Mouse (Mus musculus) layer of hippocampus, adult 9-10 months (tissue): ENCODE measurements around the gene Sbno2.
A peak's percentile ranks its signal among the peaks of the same experiment; 100 is the strongest.
"Not testable (repeated sequence)": the region's sequence is repeated elsewhere in the genome, so short reads cannot be mapped to it uniquely, and the experiment has no call there.

Experiments
- DNase-seq: peaks from one replicate; pipeline ENCODE4 v3.0.0; 2022; ENCODE audit warnings: low spot score

Gene Sbno2

GRCm38 (mm10) chr10:80056976-80057682 lies 48.2 kb downstream of the Sbno2 start:
- DNase-seq: no peak

- DNase-seq: no peak
These were observed 48.9 kb downstream of the Sbno2 start for GRCm38 (mm10) chr10:80056506-80056905.

- DNase-seq: no peak
These were observed 49.5 kb downstream of the Sbno2 start for GRCm38 (mm10) chr10:80055891-80056290.

- DNase-seq: no peak
These were observed 50.0 kb downstream of the Sbno2 start for GRCm38 (mm10) chr10:80055364-80055763.

- not testable (repeated sequence) for DNase-seq
These were observed 50.5 kb downstream of the Sbno2 start for GRCm38 (mm10) chr10:80054911-80055310.

GRCm38 (mm10) chr10:80053831-80054815 lies 51.2 kb downstream of the Sbno2 start:
- no peak for DNase-seq

- peak; percentile 98 for DNase-seq
These were observed 52.1 kb downstream of the Sbno2 start for GRCm38 (mm10) chr10:80053259-80053780.

- no peak for DNase-seq
These were observed 53.0 kb downstream of the Sbno2 start for GRCm38 (mm10) chr10:80052374-80052764.

GRCm38 (mm10) chr10:80051618-80052373 lies 53.6 kb downstream of the Sbno2 start:
- DNase-seq: no peak

GRCm38 (mm10) chr10:80050885-80051617 lies 54.3 kb downstream of the Sbno2 start:
- no peak for DNase-seq

- no peak for DNase-seq
These were observed 55.1 kb downstream of the Sbno2 start for GRCm38 (mm10) chr10:80050244-80050643.

- no peak for DNase-seq
These were observed 56.5 kb downstream of the Sbno2 start for GRCm38 (mm10) chr10:80048834-80049233.

- no peak for DNase-seq
These were observed 57.0 kb downstream of the Sbno2 start for GRCm38 (mm10) chr10:80048396-80048795.

GRCm38 (mm10) chr10:80047041-80047565 lies 58.3 kb downstream of the Sbno2 start, which contains the start of gene Gpx4:
Gene Gpx4, plus strand, starts transcription at chr10:80047166.
- DNase-seq: no peak

GRCm38 (mm10) chr10:80045766-80046165 lies 59.6 kb downstream of the Sbno2 start:
- DNase-seq: no peak

- not testable (repeated sequence) for DNase-seq
These were observed 60.0 kb downstream of the Sbno2 start for GRCm38 (mm10) chr10:80045364-80045763.

GRCm38 (mm10) chr10:80044087-80044486 lies 61.3 kb downstream of the Sbno2 start:
- no peak for DNase-seq

- not testable (repeated sequence) for DNase-seq
These were observed 63.8 kb downstream of the Sbno2 start for GRCm38 (mm10) chr10:80041409-80042060.

GRCm38 (mm10) chr10:80039559-80039979 lies 65.8 kb downstream of the Sbno2 start, which contains the start of gene Polr2e:
Gene Polr2e, minus strand, starts transcription at chr10:80039795.
- DNase-seq: peak; percentile 96

- DNase-seq: no peak
These were observed 68.5 kb downstream of the Sbno2 start for GRCm38 (mm10) chr10:80036832-80037231.
